Mouse (Mus musculus) kidney, adult 2 months (tissue): ENCODE measurements at regions not wholly inside any gene's neighbourhood (a gene's known extent, or its start where the extent isn't known, plus 50 kb on each side); places are given as distances from the start of the nearest gene placed in this dataset.

ENCODE experiments used
- DNase-seq: peaks from one replicate; pipeline ENCODE4 v3.0.0; 2021
- H3K27ac ChIP-seq: fragments of 200-500 bp; 2 replicates; pipeline ENCODE4 v1.5.1; 2012; ENCODE audit warnings: low read depth, low read length, control low read depth, inconsistent platforms; ENCODE audit not compliant: insufficient read depth
- H3K27me3 ChIP-seq: fragments of 200-500 bp; replicated peaks from 2 replicates; pipeline ENCODE4 v1.6.1; 2012; ENCODE audit warnings: mild to moderate bottlenecking, moderate library complexity, low read length, inconsistent platforms; ENCODE audit not compliant: control insufficient read depth, insufficient read depth
- H3K36me3 ChIP-seq: fragments of 200-500 bp; 2 replicates; pipeline ENCODE4 v1.6.1; 2012; ENCODE audit warnings: mild to moderate bottlenecking, moderate library complexity, low read length, inconsistent platforms; ENCODE audit not compliant: control insufficient read depth, insufficient read depth
- H3K4me1 ChIP-seq: fragments of 200-500 bp; 2 replicates; pipeline ENCODE4 v1.6.1; 2011; ENCODE audit warnings: low read length; ENCODE audit not compliant: control insufficient read depth, insufficient read depth
- H3K4me3 ChIP-seq: fragments of 200-500 bp; 2 replicates; pipeline ENCODE4 v1.5.1; 2011; ENCODE audit warnings: mild to moderate bottlenecking, low read depth, low read length, control low read depth; ENCODE audit not compliant: insufficient read depth
- CTCF ChIP-seq: fragments of 200-500 bp; conservative IDR thresholded peaks from 2 replicates; pipeline ENCODE4 v1.5.1; 2011; ENCODE audit warnings: low read depth, mild to moderate bottlenecking, control low read depth, low read length, moderate library complexity, mixed read lengths; ENCODE audit not compliant: insufficient read depth, insufficient read length
- POLR2A ChIP-seq: fragments of 200-500 bp; IDR thresholded peaks from one replicate; pipeline ENCODE4 v1.6.1; 2011; ENCODE audit warnings: low read depth, low read length, control low read depth
- WGBS: fragments of 180-500 bp; shearing (Covaris S2); methylation state at CpG from one replicate; pipeline ENCODE4 v1.1.7; 2018; 5-methylcytosine and 5-hydroxymethylcytosine counted together

DNA sequence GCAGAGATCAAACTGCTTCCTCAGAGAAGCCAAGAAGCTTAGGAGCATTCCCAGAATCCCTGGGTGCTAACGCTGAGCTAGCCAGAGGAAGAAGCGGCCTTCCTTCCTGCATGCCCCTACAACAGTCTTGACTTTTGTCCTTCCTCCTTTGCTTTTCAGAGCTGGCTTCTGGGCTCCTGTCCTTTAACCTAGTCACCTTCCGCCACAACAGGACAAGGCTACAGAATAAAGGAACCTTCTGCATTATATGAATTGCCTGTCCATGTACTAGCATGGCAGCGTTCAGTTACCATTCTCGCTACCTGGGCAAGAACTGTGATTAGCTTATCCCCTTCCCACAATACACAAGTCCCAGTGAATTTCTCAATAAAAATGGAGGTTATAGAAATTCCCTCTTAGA is 88.9 kb upstream of the Basp1 start:
- no peaks in the 10 kb centered on the region; the same call in 1 of the 2 replicates for H3K27me3 ChIP-seq
- 81% methylated on average over 5 of the region's 5 CpGs for WGBS
- TF ChIP-seq CTCF (no peak), POLR2A (no peak)
- no peaks in the 10 kb centered on the region for H3K4me1 ChIP-seq
- H3K27ac ChIP-seq: no peak overlapping the region
- H3K4me3 ChIP-seq: no peak overlapping the region
- H3K36me3 ChIP-seq: no peaks in the 10 kb centered on the region
- peak; percentile 43 for DNase-seq

DNA sequence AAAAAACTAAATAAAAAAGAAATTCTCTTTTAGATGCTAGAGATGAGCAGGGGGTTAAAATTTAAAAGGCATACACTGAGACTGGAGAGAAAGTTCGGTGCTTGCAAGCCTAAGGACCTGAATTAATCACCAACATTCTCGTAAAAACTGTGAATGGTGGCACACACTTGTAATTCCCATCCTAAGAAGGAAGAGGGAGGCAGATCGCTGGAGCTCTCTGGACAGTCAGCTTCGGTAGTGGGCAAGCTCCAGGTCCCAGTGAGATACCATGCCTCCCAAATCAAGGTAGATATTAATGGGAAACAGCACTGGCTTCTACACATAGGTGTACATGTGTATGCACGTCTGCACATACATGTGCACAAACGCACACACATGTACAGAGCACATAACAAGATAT is 89.5 kb upstream of the Basp1 start:
- no peaks in the 10 kb centered on the region for H3K36me3 ChIP-seq
- 53% methylated on average over 6 of the region's 6 CpGs for WGBS
- H3K4me3 ChIP-seq: no peak overlapping the region
- H3K27me3 ChIP-seq: no peaks in the 10 kb centered on the region
- TF ChIP-seq POLR2A (no peak), CTCF (0 out of 2 replicates have a peak, but pooled peaks have one; percentile 21)
- no peak overlapping the region for H3K27ac ChIP-seq
- no peaks in the 10 kb centered on the region for H3K4me1 ChIP-seq
- DNase-seq: no peak

DNA sequence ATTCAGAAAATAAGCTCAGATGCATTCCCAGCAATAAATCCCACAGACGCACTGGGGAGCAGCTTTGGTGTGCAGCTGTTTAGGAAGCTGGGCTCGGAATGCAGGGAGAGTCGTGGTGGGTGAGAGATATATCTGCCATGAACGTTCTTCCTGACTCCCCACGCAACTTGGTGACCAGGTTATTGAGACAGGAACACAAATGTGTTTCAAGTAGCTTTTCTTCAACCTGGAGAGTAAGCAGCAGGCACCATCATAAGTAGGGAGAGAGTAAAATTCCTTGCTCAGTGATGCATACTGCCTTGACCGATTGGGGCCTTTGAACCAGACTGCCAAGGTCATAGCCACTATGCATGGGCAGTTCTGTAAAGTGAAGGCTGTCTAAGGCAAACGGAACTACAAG is 95.6 kb upstream of the Basp1 start:
- peak overlapping the region; percentile 69; the same call in 1 of the 2 replicates for H3K27ac ChIP-seq
- TF ChIP-seq CTCF (no peak), POLR2A (no peak)
- 23% methylated on average over 7 of the region's 7 CpGs for WGBS

DNA sequence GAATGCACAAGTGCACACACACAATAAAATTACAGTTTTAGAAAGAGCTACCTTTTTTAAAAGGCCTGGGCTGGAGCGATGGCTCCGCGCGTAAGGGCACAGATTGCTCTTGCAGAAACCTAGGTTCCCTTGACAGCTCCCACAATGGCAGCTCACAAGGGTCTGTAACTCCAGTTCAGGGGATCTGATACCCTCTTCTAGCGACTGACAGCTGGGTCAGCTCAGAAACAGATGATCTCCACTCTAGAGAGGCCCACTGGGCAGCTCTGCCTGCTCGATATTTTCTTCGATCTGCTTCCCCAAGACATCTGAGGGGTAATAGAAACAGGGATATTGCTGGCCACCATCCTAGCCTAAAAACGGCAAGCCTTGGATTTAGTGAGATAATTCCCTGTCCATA is 96.0 kb upstream of the Basp1 start:
- WGBS: 42% methylated on average over 8 of the region's 8 CpGs

More for the DNA sequence above, 95.6 kb upstream of the Basp1 start:
- H3K36me3 ChIP-seq: no peaks in the 10 kb centered on the region
- peaks cover 14% of the 10 kb centered on the region for H3K4me1 ChIP-seq
- DNase-seq: peak; percentile 80
- no peak overlapping the region for H3K4me3 ChIP-seq
- H3K27me3 ChIP-seq: no peaks in the 10 kb centered on the region

DNA sequence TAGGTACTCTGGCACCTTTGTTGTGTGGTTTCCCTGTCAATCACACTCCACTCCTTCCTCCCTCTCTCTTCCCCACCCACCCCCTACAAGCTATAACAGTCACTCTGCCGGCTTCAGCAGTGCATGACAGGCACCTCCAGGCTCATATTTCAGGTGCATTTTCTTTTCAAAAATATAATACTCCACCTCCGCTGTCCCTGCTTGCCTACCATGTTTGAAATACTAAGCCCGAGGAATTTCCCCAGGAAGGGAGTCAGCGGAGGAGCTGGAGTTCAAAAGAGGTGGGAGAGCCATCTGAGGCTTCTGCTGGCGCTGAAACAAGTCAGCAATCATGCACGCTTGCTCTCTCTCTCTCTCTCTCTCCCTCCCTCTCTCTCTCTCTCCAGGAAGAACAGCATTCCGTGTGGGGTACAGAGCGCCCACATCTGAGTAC is 96.5 kb upstream of the Basp1 start:
- 29% methylated on average over 8 of the region's 8 CpGs for WGBS
- DNase-seq: peak; percentile 18
- H3K4me1 ChIP-seq: peaks cover 14% of the 10 kb centered on the region
- TF ChIP-seq POLR2A: no peak
- TF ChIP-seq CTCF: no peak
- H3K36me3 ChIP-seq: no peaks in the 10 kb centered on the region
- peak overlapping the region; percentile 3; the same call in 1 of the 2 replicates for H3K27ac ChIP-seq
- no peaks in the 10 kb centered on the region for H3K27me3 ChIP-seq
- H3K4me3 ChIP-seq: no peak overlapping the region

More for the DNA sequence above, 96.0 kb upstream of the Basp1 start:
- no peaks in the 10 kb centered on the region for H3K27me3 ChIP-seq
- H3K27ac ChIP-seq: peak overlapping the region; percentile 3
- peaks cover 14% of the 10 kb centered on the region for H3K4me1 ChIP-seq
- no peak for DNase-seq
- H3K4me3 ChIP-seq: no peak overlapping the region
- no peaks in the 10 kb centered on the region for H3K36me3 ChIP-seq
- no peak for TF ChIP-seq CTCF
- no peak for TF ChIP-seq POLR2A

DNA sequence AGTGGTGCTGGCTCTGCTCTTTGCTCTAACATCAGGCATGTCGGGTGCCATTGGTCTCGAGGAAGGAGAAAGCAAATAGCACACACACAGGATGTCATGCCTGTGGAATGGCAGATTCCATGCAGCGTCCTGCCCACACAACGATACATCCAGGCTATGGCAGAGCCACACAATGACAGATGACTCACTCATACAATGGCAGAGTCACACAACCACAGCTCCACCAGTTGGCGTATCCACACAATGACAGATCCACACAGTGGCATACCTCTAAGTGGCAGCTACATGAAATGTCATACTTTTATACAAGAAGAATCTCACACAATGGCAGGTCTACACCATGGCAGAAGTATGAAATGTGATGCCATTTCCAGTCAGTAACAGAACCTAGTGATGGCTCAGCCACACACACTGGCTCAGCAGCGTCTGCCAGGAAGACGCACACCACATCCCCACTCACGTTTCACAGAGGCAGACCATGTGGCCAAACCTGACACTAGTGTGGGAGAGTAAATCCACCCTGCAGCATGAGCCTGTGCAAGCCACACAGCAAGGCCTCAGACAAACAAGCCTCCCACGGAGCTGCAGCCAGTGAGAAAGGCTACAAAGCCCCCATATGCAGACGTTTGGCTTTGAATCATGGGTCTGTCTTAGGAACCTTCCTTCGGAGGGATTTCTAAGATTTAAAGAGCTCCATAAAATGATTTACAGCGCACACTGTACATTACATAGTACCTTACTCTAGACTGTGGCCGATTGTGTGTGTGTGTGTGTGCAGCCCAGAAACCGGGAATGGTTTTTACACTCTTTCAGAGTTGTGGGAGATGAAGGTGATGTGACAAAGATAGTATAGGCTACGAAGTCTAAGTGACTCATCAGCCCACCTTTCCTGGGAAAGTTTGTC is 104.0 kb upstream of the Myo10 start:
- no peak for DNase-seq

DNA sequence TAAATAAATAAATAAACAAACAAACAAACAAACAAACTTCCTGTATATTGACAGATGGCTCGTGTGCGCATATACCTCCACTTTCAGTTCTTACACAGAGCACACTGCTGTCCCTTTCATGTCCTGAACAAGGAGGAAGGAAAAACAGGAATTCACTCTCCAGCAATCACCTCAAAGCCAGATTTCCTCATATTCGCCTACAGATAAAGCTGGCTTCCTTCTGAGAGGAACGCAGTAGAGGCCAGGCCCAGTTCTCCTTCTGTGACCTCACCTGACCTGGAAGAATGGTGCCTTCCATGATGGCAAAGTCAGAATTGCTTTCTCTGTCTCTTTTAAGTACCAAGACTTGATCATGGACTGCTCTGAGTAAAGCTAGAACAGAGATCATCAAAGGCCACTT is 98.1 kb upstream of the Myo10 start:
- 76% methylated on average over 4 of the region's 4 CpGs for WGBS
- H3K27me3 ChIP-seq: no peaks in the 10 kb centered on the region
- no peak overlapping the region for H3K27ac ChIP-seq

More for the DNA sequence above, 104.0 kb upstream of the Myo10 start:
- H3K27ac ChIP-seq: no peak overlapping the region
- TF ChIP-seq CTCF (no peak), POLR2A (no peak)
- 74% methylated on average over 15 of the region's 15 CpGs for WGBS
- no peaks in the 10 kb centered on the region for H3K27me3 ChIP-seq
- no peak overlapping the region for H3K4me3 ChIP-seq
- no peaks in the 10 kb centered on the region for H3K36me3 ChIP-seq
- H3K4me1 ChIP-seq: no peaks in the 10 kb centered on the region

More for the DNA sequence above, 98.1 kb upstream of the Myo10 start:
- no peaks in the 10 kb centered on the region for H3K4me1 ChIP-seq
- no peak for DNase-seq
- no peak overlapping the region for H3K4me3 ChIP-seq
- H3K36me3 ChIP-seq: no peaks in the 10 kb centered on the region
- TF ChIP-seq POLR2A (no peak), CTCF (no peak)
